Mouse (Mus musculus) lung, adult 2 months (tissue): ENCODE measurements around the gene Kcnc3.

Experiments
- CTCF ChIP-seq: fragments of 200-500 bp; IDR thresholded peaks from 2 replicates; pipeline ENCODE4 v1.5.1; 2011; ENCODE audit warnings: mild to moderate bottlenecking, low read length, control low read depth; ENCODE audit not compliant: insufficient read depth
- POLR2A ChIP-seq: fragments of 200-500 bp; IDR thresholded peaks from 2 replicates; pipeline ENCODE4 v1.6.1; 2011; ENCODE audit warnings: low read depth, mild to moderate bottlenecking, control low read depth, low read length, borderline replicate concordance; ENCODE audit errors: extremely low read depth

DNA sequence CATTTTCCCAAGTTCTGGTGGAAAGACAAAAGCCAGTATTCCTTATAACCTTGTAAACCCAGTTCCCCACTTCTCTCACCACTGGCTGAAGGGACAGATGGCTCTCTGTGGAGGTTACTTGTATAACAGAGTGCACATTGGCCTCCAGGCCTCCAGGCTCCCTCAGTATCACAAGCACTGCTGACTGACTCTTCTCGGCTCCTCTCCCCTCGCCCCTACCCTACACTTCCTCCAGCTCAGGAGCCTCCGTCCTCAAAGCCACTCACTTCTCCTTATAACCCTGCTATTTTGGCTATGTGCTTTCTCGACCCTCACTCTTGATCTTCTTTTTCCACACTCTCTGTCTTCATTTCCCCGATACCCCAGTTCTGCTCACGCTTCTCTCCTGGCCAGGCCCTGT, 25.1 kb upstream of the Kcnc3 start:
- no peak for TF ChIP-seq CTCF
- no peak for TF ChIP-seq POLR2A
